Mouse (Mus musculus): ENCODE measurements around the gene Sorcs3.

GRCm38 (mm10) chr19:48834342-48834741 is 628.5 kb downstream of the Sorcs3 start:
- no peak for TF ChIP-seq CTCF (IDR thresholded peaks at IDR 0.05; ENCODE audit: control insufficient read depth, insufficient read depth, insufficient read length)
- no peak for TF ChIP-seq MAX (IDR thresholded peaks at IDR 0.05)
- no peak for TF ChIP-seq MYOG (IDR thresholded peaks at IDR 0.05; ENCODE audit: control insufficient read depth, extremely low read depth, insufficient read length)
